Mouse (Mus musculus): ENCODE results near the gene Bhlha15. TPM values are rescaled to one million over a fixed set of nuclear protein-coding genes. Genes with fewer than 3 reads are reported as not detected.

Gene Bhlha15
- polyA plus RNA-seq, 1 experiment from 2014 or later, result 0.41 TPM

DNA sequence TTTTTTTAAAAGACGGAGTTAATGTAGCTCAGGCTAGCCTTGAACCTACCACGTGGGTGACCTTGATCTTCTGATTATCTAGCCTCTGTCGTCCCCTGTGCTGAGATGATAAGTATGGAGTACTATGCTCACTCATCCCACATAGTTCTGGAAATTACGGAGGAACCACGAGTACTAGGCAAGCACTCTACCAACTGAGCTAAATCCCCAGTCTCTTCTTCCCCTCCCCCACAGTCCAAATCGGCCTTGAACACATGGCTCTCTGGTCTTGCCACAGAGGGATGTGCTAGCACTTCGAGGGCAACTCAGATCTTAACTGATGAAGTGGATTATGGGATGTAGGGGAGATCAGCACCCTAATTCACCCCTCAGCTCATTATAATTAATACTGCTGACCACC lies 28.0 kb downstream of the Bhlha15 start:
- ATAC-seq (ENCODE audit: low read depth) (no peak), DNase-seq (no peak)
- Histone ChIP-seq H3K36me3 (no peaks in the 10 kb centered on the region), H3K4me3 (replicated peaks) (no peak overlapping the region), H3K9me3 (replicated peaks) (no peaks in the 10 kb centered on the region), H3K27ac (no peak overlapping the region), H3K4me2 (no peak overlapping the region), H3K27me3 (no peaks in the 10 kb centered on the region), H3K9ac (no peak overlapping the region), H3K4me1 (replicated peaks) (peaks cover 20% of the 10 kb centered on the region)
- WGBS (ENCODE audit: insufficient replicate concordance), result 50% methylated on average over 7 of the region's 7 CpGs

DNA sequence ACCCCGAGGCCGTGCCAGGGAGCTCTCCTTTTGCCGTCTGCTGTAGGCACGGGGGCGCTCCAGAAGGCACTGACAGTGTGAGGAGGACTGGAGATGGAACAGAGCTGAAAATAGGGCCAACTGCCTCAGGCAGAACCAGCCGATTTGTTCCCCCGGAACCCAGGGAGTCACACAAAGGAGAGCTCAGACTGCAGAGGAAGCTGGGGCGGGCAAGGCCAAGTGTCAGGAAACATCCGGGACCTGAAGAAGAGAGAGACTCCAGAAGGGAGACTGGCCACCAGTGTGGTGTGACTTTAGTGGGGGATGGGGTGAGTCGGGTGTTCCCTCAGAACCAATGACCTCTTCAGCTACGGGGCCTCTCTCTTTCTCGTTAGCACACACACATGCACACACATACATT lies 29.2 kb downstream of the Bhlha15 start:
- DNase-seq (no peak), ATAC-seq (ENCODE audit: low read depth) (no peak)
- Histone ChIP-seq H3K4me3 (replicated peaks) (no peak overlapping the region), H3K27me3 (no peaks in the 10 kb centered on the region), H3K9me3 (replicated peaks) (no peaks in the 10 kb centered on the region), H3K36me3 (no peaks in the 10 kb centered on the region), H3K9ac (no peak overlapping the region), H3K27ac (no peak overlapping the region), H3K4me1 (replicated peaks) (peaks cover 26% of the 10 kb centered on the region), H3K4me2 (no peak overlapping the region)
- WGBS (ENCODE audit: insufficient replicate concordance), result 61% methylated on average over 12 of the region's 12 CpGs

DNA sequence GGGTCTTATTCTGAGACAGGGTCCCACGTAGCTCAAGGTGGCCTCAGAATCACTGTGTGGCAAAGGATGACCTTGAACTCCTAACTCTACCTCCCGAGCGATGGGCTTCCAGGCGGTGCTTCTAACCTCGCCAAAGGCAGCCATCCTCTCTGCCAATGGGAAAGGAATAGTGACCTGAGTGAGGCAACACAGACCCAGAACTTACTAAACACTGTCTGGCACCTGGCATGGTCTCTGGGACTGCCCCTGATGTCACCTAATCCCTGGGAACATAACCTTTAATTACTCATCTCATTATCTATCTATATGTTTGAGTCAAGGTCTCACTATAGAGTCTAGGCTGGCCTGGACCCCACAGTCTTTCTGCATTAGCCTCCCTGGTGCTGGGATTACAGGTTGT lies 29.9 kb downstream of the Bhlha15 start:
- no peak for DNase-seq
- Histone ChIP-seq H3K4me1 (replicated peaks) (peaks cover 29% of the 10 kb centered on the region), H3K27ac (no peak overlapping the region), H3K27me3 (no peaks in the 10 kb centered on the region), H3K9ac (no peak overlapping the region), H3K4me2 (no peak overlapping the region), H3K36me3 (no peaks in the 10 kb centered on the region), H3K9me3 (replicated peaks) (no peaks in the 10 kb centered on the region), H3K4me3 (replicated peaks) (no peak overlapping the region)
- no peak for ATAC-seq (ENCODE audit: low read depth)
- 74% methylated on average over 5 of the region's 5 CpGs for WGBS (ENCODE audit: insufficient replicate concordance)

GRCm38 (mm10) chr5:144221305-144221704 lies 31.2 kb downstream of the Bhlha15 start:
- Histone ChIP-seq H3K4me2 (no peak overlapping the region), H3K27me3 (no peaks in the 10 kb centered on the region), H3K27ac (no peak overlapping the region), H3K9ac (no peak overlapping the region), H3K36me3 (no peaks in the 10 kb centered on the region), H3K9me3 (replicated peaks) (no peaks in the 10 kb centered on the region), H3K4me3 (replicated peaks) (no peak overlapping the region), H3K4me1 (replicated peaks) (peaks cover 32% of the 10 kb centered on the region)
- WGBS (ENCODE audit: insufficient replicate concordance), result 31% methylated on average over 4 of the region's 4 CpGs
- ATAC-seq (ENCODE audit: low read depth) (no peak), DNase-seq (no peak)

DNA sequence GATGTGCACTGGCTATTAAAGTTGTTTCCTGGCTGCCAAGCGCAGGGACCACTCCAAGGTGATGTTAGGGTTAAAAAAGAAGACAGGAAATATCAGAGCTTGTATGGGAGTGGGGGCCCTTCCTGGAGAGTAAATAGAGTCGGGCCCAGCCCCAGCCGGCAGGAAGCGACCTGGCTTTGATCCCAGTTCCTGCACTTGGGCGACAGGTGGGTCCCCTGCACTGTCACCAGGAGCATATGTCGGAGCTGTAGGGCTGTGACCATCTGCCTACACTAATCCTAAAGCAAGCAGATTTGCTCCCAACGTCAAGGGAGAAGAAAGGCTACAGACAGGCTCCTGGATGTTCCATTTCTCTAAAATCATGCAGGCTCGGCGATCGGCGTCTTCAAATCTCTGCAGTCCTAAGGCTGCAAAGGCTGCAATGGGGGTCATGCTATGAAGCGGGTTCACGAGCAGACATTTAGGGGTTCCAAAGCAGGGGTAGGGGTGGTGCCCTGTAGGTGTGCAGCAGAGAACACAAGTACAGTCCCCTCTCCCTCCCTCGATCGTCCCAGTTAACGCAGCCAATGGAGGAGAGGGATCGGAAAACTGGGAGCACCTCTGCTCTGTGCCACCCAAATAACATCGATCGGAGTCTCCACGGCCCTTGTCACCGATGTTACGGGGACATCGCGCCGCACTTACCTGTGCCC lies 32.9 kb downstream of the Bhlha15 start:
- DNase-seq (no peak), ATAC-seq (ENCODE audit: low read depth) (no peak)
- H3K4me1 ChIP-seq (replicated peaks), result peaks cover 32% of the 10 kb centered on the region
- H3K4me3 ChIP-seq (replicated peaks), result peak overlapping the region; percentile 71
- H3K27ac ChIP-seq, result no peak overlapping the region
- no peaks in the 10 kb centered on the region for H3K27me3 ChIP-seq
- peak overlapping the region; percentile 93 for H3K4me2 ChIP-seq
- WGBS (ENCODE audit: insufficient replicate concordance), result 2% methylated on average over 25 of the region's 25 CpGs
- H3K36me3 ChIP-seq, result no peaks in the 10 kb centered on the region
- no peaks in the 10 kb centered on the region for H3K9me3 ChIP-seq (replicated peaks)
- H3K9ac ChIP-seq, result peak overlapping the region; percentile 74

DNA sequence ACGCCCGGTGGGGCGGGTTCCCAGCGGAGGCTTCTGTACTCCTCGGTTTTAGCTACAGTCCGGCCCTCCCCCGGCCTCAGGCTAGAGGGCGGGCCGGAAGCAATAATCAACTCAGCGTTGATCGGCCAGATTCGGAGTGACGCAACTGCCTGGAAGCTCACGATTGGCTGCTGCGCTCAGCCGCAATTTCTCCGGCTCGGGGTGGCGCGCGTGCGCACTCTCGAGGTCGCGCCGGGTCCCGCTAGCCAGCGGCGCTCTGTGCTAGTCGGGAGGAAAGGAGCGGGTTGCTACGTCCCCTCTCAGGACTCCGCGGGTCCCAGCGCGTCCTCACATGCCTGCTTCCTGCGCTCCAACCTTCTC lies 33.4 kb downstream of the Bhlha15 start, which contains the start of gene Tecpr1:
Gene Tecpr1 (minus strand): TSS at position 113 of the 360 bp plus-strand sequence.
- WGBS (ENCODE audit: insufficient replicate concordance), result under 1% methylated on average over 37 of the region's 37 CpGs
- ATAC-seq (ENCODE audit: low read depth), result peak; percentile 97

DNA sequence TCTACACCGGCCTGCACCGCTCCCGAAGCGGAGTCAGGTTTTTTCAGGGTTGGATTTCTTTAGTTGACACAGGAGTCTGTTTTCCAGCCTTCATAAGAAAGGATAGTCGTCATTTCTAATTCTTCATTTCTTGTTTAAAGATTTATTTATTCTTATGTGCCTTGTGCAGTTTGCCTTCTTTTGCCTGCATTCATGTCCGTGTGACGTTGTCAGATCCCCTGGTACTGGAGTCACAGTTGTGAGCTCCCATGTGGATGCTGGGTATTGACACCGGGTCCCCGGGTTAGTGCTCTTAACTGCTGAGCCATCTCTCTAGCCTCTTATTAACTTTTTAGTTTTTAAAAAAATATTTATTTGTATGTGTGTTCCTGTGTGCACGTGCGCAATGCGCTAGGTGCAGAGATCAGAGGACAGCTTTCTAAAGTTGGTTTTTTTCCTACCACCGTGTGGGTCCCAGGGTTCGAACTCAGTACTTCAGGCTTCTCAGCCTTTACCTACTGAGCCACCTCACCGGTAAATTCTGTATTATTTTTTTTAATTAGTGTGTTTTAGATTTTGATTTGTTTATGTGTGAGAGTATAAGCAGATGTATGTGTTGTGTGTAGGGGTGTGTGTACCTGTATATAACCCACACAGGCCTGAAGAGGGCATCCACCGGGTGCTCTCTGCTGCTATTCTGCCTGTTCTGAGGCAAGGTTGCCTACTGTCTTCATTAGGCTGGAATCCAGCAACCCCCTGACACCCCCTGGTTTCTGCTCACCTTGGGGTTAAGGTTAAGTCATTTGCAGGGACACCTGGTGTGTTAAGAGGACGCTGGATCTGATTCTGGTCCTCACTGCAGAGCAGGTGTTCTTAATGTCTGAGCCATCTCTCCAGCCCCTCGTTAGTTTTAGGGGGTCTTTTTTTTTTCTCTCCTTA lies 34.1 kb downstream of the Bhlha15 start:
- Histone ChIP-seq H3K4me2 (peak overlapping the region; percentile 93), H3K4me1 (replicated peaks) (peaks cover 32% of the 10 kb centered on the region), H3K36me3 (no peaks in the 10 kb centered on the region), H3K9me3 (replicated peaks) (no peaks in the 10 kb centered on the region), H3K27me3 (no peaks in the 10 kb centered on the region), H3K27ac (no peak overlapping the region; the same call in 1 of the 2 replicates), H3K9ac (peak overlapping the region; percentile 78), H3K4me3 (replicated peaks) (peak overlapping the region; percentile 71)
- WGBS (ENCODE audit: insufficient replicate concordance), result 24% methylated on average over 18 of the region's 18 CpGs
- DNase-seq (no peak), ATAC-seq (ENCODE audit: low read depth) (no peak)

More for the DNA sequence above, 33.4 kb downstream of the Bhlha15 start, which contains the start of gene Tecpr1:
- peak within 1 kb of the TSS; percentile 78 for H3K9ac ChIP-seq
- DNase-seq, result peak; percentile 91
- H3K27ac ChIP-seq, result no peak within 1 kb of the TSS; the same call in 1 of the 2 replicates
- peaks cover 32% of the 10 kb centered on the region for H3K4me1 ChIP-seq (replicated peaks)
- H3K4me3 ChIP-seq (replicated peaks), result peak within 1 kb of the TSS; percentile 71
- H3K9me3 ChIP-seq (replicated peaks), result no peaks in the 10 kb centered on the region
- no peaks in the 10 kb centered on the region for H3K27me3 ChIP-seq
- H3K4me2 ChIP-seq, result peak within 1 kb of the TSS; percentile 93
- H3K36me3 ChIP-seq, result no peaks in the 10 kb centered on the region

DNA sequence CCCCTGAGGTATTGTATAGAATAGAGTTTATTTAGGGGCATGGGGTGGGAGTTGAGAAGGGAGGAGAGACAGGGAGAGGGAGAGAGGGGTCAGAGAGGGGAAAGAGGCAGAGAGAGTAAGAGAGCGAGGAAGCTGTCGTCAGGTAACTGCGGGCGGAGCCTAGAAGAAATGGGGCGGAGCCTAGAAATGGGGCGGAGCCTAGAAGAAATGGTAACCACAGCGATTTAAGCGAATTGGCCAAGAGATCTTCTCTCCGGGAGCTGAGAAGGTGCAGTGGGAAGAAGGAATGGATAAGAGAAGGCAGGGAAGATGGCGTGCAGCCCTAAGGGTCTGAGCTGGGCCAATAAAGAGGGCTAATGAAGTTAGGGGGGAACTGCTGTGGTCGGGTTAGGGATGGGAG lies 36.1 kb downstream of the Bhlha15 start:
- no peaks in the 10 kb centered on the region for H3K27me3 ChIP-seq
- H3K9me3 ChIP-seq (replicated peaks), result no peaks in the 10 kb centered on the region
- ATAC-seq (ENCODE audit: low read depth) (no peak), DNase-seq (no peak)
- WGBS (ENCODE audit: insufficient replicate concordance), result 31% methylated on average over 11 of the region's 11 CpGs
- no peak overlapping the region for H3K27ac ChIP-seq
- H3K4me2 ChIP-seq, result no peak overlapping the region
- peaks cover 27% of the 10 kb centered on the region for H3K4me1 ChIP-seq (replicated peaks)
- H3K4me3 ChIP-seq (replicated peaks), result no peak overlapping the region
- H3K9ac ChIP-seq, result no peak overlapping the region
- H3K36me3 ChIP-seq, result no peaks in the 10 kb centered on the region

GRCm38 (mm10) chr5:144230216-144230615 lies 40.1 kb downstream of the Bhlha15 start:
- H3K36me3 ChIP-seq, result no peaks in the 10 kb centered on the region
- H3K9me3 ChIP-seq (replicated peaks), result no peaks in the 10 kb centered on the region
- no peak overlapping the region for H3K4me3 ChIP-seq (replicated peaks)
- H3K27ac ChIP-seq, result no peak overlapping the region
- ATAC-seq (ENCODE audit: low read depth) (no peak), DNase-seq (no peak)
- H3K9ac ChIP-seq, result no peak overlapping the region
- H3K4me2 ChIP-seq, result no peak overlapping the region
- H3K27me3 ChIP-seq, result no peaks in the 10 kb centered on the region
- peaks cover 3% of the 10 kb centered on the region; the same call in 1 of the 2 replicates for H3K4me1 ChIP-seq (replicated peaks)
- WGBS (ENCODE audit: insufficient replicate concordance), result 70% methylated on average over 7 of the region's 7 CpGs

DNA sequence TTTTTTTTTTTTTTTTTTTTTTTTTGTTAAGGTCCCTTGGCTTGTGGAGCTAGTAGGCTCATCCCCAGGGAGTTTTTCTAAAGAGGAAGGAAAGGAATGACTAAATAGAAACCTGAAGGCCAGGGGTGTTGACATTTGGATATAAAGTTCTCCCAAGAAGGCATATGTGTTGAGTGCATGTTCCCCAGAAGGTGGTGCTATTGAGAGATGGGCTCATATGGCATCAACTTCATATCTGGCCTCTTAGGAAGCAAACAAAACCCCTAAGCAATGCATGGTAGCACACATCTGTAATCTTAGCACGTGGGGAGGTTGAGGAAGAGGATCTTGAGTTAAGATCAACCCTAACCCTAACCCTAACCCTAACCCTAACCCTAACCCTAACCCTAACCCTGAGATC lies 41.3 kb downstream of the Bhlha15 start:
- H3K27ac ChIP-seq, result no peak overlapping the region
- no peaks in the 10 kb centered on the region for H3K36me3 ChIP-seq
- no peaks in the 10 kb centered on the region for H3K4me1 ChIP-seq (replicated peaks)
- 40% methylated on average over 1 of the region's 1 CpGs for WGBS (ENCODE audit: insufficient replicate concordance)
- no peak overlapping the region for H3K9ac ChIP-seq
- no peak overlapping the region for H3K4me2 ChIP-seq
- H3K9me3 ChIP-seq (replicated peaks), result no peaks in the 10 kb centered on the region
- DNase-seq, result no peak
- no peak for ATAC-seq (ENCODE audit: low read depth)
- H3K4me3 ChIP-seq (replicated peaks), result no peak overlapping the region
- no peaks in the 10 kb centered on the region for H3K27me3 ChIP-seq

DNA sequence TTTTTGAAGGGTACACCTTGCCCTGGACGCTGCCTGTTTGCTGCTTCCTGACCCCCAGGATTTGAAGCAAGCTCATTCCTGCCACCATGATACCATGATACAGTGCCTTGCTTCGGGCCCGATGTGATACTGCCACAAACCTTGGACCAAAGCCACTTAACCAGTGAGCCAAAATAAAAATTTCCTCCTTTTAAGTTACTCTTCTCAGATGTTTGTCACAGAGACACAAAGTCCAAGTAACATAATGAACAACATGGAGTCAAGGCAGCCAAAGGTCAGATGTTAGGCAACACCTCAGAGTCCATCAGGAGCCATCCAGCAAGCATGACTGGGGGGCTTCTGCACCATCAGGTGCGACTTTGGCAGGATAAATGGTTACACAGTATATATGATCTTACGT lies 42.4 kb downstream of the Bhlha15 start:
- 67% methylated on average over 5 of the region's 5 CpGs for WGBS (ENCODE audit: insufficient replicate concordance)
- H3K4me1 ChIP-seq (replicated peaks), result no peaks in the 10 kb centered on the region
- ATAC-seq (ENCODE audit: low read depth), result no peak
- no peak overlapping the region for H3K4me3 ChIP-seq (replicated peaks)
- no peaks in the 10 kb centered on the region for H3K27me3 ChIP-seq
- no peak for DNase-seq
- H3K4me2 ChIP-seq, result no peak overlapping the region
- no peaks in the 10 kb centered on the region for H3K9me3 ChIP-seq (replicated peaks)
- H3K27ac ChIP-seq, result no peak overlapping the region
- H3K9ac ChIP-seq, result no peak overlapping the region
- H3K36me3 ChIP-seq, result no peaks in the 10 kb centered on the region
